Mouse (Mus musculus) testis, adult 2 months (tissue): ENCODE measurements around the gene Zfyve28.

Experiments
- CTCF ChIP-seq: fragments of 200-500 bp; IDR thresholded peaks from 2 replicates; pipeline ENCODE4 v1.5.1; 2012; ENCODE audit warnings: low read depth, mild to moderate bottlenecking, inconsistent platforms, low read length, moderate library complexity; ENCODE audit not compliant: control insufficient read depth, insufficient read depth, insufficient replicate concordance
- POLR2A ChIP-seq: fragments of 200-500 bp; IDR thresholded peaks from 2 replicates; pipeline ENCODE4 v1.6.1; 2012; ENCODE audit warnings: low read depth, mild to moderate bottlenecking, inconsistent platforms, low read length, moderate library complexity; ENCODE audit not compliant: control insufficient read depth

DNA sequence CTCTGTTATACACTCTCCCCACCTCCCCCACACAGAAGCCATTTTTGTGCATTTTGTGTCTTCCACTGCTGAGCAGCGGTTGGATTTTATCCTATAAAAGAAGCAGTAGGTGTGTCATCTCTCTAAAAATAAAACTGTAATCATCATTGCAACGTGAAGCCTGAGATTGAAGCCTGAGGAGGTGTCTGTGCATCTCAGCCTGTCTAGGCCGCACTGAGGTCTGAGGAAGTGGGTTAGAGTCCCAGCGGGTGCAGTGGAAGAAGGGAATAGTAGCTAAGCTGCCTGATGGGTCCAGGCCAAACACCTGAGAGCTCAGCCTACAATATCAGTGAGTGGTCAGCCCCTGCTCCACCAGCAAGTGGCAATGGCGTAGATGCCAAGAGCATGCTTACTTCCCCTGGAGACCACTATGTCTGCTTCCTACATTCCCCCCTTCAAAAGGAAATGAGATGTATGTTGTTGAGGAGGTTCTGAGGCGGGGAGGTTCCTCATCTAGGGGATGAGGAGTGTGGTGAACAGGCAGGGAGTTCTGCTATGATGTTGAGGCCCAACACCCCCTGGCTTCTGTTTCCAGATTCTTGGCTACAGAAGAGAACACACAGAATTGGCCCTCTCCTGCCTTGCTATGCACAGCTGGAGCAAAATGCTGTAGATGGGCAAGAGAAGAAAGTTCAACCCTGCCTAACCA is 93.1 kb downstream of the Zfyve28 start:
- TF ChIP-seq CTCF (no peak), POLR2A (no peak)
